Mouse (Mus musculus) central nervous system, embryonic 18 days (tissue): ENCODE measurements around the gene Arid4b. TPM values are rescaled to one million over a fixed set of nuclear protein-coding genes. Genes with fewer than 3 reads are reported as not detected.

Experiments
- polyA plus RNA-seq: library from polyadenylated mRNA; depleted of rRNA; stranded (reverse); fragments of >200 nt; gene quantifications from 2 replicates; pipeline ENCODE4 v1.2.3, GENCODE M21; 2012; rRNA removed

Arid4b gene
- 25.0 and 26.1 TPM in 2 replicates for polyA plus RNA-seq

GRCm38 (mm10) chr13:14063013-14063941 is at the start of gene Arid4b, which contains the start of gene Ggps1:
Arid4b (plus strand) TSS chr13:14063232.
Ggps1 (minus strand) TSS chr13:14063488.

DNA sequence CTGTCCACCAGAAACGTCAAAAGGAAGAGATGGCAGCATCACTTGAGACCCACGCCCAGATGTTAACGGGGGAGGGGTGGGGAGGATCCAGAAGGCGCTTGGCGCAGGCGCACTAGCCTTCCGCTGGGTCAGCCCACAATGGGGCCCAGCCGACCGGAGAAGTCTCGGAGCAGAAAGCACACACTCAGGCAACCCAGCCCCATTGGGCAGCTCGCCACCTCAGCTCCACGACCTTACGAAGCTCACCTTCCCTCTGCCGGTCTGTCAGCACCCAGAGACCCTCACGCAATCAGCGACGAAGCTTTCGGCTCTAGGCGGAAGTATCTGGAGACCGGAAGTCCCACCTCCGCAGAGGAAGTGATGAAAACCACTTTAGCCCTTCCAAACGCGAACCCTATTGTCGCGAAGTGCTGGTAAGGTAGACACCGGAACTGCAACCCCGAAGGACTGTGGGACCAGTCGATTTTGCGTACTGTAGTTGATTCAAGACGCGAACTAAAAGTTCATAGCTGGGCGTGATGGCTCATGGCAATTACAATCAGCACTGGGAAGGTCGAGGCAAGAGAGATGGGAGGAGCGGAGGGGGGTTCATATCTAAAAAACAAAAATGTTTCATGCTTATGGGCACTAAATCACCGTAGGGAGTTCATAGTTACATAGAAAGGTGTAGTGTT is 23.6 kb upstream of the Arid4b start, which contains the start of gene Tbce:
TSS of gene Tbce (minus strand) at position 347 of the 674 bp plus-strand sequence.

Other genes with a start within 250 kb of the Arid4b start
- 27.3 and 28.8 TPM in 2 replicates for gene B3galnt2, start 108.8 kb upstream of the Arid4b start, polyA plus RNA-seq
- gene Tbce, start 23.6 kb upstream of the Arid4b start, polyA plus RNA-seq, result 188 and 203 TPM in 2 replicates
- 44.5 and 45.7 TPM in 2 replicates for gene Ggps1, start 256 bp downstream of the Arid4b start, polyA plus RNA-seq